Mouse (Mus musculus): Measurements from ENCODE around the gene Pank2. TPM values are rescaled to one million over a fixed set of nuclear protein-coding genes. Genes with fewer than 3 reads are reported as not detected.
"Not testable (repeated sequence)": the region's sequence is repeated elsewhere in the genome, so short reads cannot be mapped to it uniquely, and the experiment has no call there.

Pank2 gene
- polyA plus RNA-seq, 1 experiment from 2014 or later = 20.3 TPM

DNA sequence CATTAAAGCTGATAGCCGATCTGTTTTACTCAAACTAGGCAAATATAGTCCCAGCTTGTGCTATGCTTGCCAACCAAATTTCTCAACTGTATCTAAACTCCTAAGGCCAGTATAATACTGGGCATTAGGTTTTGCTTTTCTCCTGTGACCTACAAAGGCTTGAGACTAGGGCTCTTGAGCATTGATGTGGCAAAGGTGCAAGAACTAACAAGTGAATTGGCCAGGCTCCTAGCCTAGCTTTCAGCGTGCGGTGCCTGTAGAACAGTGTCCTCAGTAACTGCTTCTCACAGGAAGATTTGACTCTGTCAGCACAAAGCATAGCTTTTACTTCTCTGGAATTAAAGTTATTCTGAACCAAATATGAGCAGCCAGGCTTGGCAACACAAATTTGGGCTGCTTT lies 13.2 kb downstream of the Pank2 start:
- no peaks in the 10 kb centered on the region for H3K4me1 ChIP-seq (ENCODE audit: control insufficient read depth, insufficient read depth, low read length)
- H3K27me3 ChIP-seq (ENCODE audit: control insufficient read depth, insufficient read depth, low read depth, low read length) = no peaks in the 10 kb centered on the region
- peaks cover 24% of the 10 kb centered on the region for H3K36me3 ChIP-seq (ENCODE audit: control insufficient read depth, insufficient read depth, low read length)
- H3K4me3 ChIP-seq (ENCODE audit: low read depth, low read length) = no peak overlapping the region
- WGBS = 94% methylated on average over 3 of the region's 3 CpGs
- ATAC-seq = no peak
- no peak overlapping the region for H3K9ac ChIP-seq (ENCODE audit: low read depth, low read length)
- H3K27ac ChIP-seq (ENCODE audit: low read length) = no peak overlapping the region
- no peak overlapping the region for H3K4me2 ChIP-seq (ENCODE audit: low read length)
- H3K9me3 ChIP-seq (replicated peaks; ENCODE audit: control insufficient read depth, low read length, poor library complexity, severe bottlenecking) = no peaks in the 10 kb centered on the region

DNA sequence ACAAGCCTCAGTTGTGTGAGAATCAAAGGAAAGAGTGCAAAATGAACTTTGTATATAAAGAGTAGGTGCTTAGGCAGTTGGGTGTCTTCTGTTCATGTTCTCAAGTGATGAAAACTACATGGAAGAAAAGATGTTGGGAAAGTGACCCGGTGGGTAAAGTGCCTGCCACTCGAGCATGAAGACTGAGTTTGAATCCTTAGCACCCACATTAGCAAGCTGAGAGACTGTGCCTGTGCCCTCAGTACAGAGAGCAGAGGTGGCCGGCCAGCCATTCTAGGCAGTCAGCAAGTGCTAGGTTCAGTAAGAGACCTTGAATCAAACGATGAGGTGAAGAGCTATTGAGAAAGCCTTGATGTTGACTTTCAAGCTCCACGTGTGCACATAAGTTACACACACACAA lies 14.4 kb downstream of the Pank2 start:
- Histone ChIP-seq H3K27me3 (ENCODE audit: control insufficient read depth, insufficient read depth, low read depth, low read length) (no peaks in the 10 kb centered on the region), H3K4me2 (ENCODE audit: low read length) (no peak overlapping the region), H3K4me1 (ENCODE audit: control insufficient read depth, insufficient read depth, low read length) (no peaks in the 10 kb centered on the region), H3K36me3 (ENCODE audit: control insufficient read depth, insufficient read depth, low read length) (peaks cover 24% of the 10 kb centered on the region), H3K27ac (ENCODE audit: low read length) (no peak overlapping the region), H3K9me3 (replicated peaks; ENCODE audit: control insufficient read depth, low read length, poor library complexity, severe bottlenecking) (no peaks in the 10 kb centered on the region), H3K4me3 (ENCODE audit: low read depth, low read length) (no peak overlapping the region), H3K9ac (ENCODE audit: low read depth, low read length) (no peak overlapping the region)
- ATAC-seq = no peak
- WGBS = 93% methylated on average over 5 of the region's 5 CpGs

DNA sequence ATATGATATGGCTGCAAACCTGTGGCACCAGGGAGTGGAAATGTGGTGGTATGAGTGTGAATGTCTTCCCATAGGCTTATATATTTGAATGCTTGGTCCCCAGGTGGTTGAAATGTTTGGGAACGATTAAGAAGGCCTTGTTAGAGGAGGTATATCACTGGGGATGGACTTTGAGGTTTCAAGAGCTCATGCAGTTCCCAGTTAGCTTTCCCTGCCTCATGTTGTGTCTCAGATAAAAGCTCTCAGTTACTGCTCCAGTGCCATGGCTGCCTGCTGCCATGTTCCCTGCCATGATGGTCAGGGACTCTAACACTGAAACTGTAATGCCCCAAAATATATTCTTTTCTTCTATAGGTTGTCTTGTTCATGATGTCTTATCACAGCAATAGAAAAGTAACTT lies 19.3 kb downstream of the Pank2 start:
- peaks cover 9% of the 10 kb centered on the region for H3K36me3 ChIP-seq (ENCODE audit: control insufficient read depth, insufficient read depth, low read length)
- 77% methylated on average over 1 of the region's 1 CpGs for WGBS

DNA sequence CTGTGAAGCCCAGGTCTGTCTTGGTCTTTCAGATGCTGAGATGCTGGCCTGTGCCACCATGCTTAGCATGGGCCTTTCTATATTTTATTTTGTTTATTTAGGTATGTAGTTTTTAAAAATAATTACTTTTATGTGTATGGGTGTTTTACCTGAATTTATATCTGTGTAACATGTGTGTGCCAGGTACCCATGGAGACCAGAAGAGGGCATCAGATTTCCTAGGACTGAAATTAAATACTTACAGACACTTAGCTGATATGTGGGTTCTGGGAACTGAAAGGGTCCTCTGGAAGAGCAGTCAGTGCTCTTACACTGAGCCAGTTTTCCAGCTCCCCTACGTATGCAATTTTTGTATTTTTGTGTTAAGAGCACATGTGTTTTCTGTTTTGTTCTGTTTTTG lies 24.0 kb downstream of the Pank2 start:
- H3K9me3 ChIP-seq (replicated peaks; ENCODE audit: control insufficient read depth, low read length, poor library complexity, severe bottlenecking) = no peaks in the 10 kb centered on the region
- no peak overlapping the region for H3K4me2 ChIP-seq (ENCODE audit: low read length)
- no peak overlapping the region for H3K27ac ChIP-seq (ENCODE audit: low read length)
- H3K9ac ChIP-seq (ENCODE audit: low read depth, low read length) = no peak overlapping the region
- no peaks in the 10 kb centered on the region for H3K27me3 ChIP-seq (ENCODE audit: control insufficient read depth, insufficient read depth, low read depth, low read length)
- ATAC-seq = no peak
- peaks cover 12% of the 10 kb centered on the region for H3K36me3 ChIP-seq (ENCODE audit: control insufficient read depth, insufficient read depth, low read length)
- 100% methylated on average over 1 of the region's 1 CpGs for WGBS
- no peaks in the 10 kb centered on the region for H3K4me1 ChIP-seq (ENCODE audit: control insufficient read depth, insufficient read depth, low read length)
- no peak overlapping the region for H3K4me3 ChIP-seq (ENCODE audit: low read depth, low read length)

More for the DNA sequence above, 19.3 kb downstream of the Pank2 start:
- Histone ChIP-seq H3K4me2 (ENCODE audit: low read length) (no peak overlapping the region), H3K27ac (ENCODE audit: low read length) (no peak overlapping the region), H3K4me3 (ENCODE audit: low read depth, low read length) (no peak overlapping the region), H3K9ac (ENCODE audit: low read depth, low read length) (no peak overlapping the region), H3K9me3 (replicated peaks; ENCODE audit: control insufficient read depth, low read length, poor library complexity, severe bottlenecking) (no peaks in the 10 kb centered on the region), H3K4me1 (ENCODE audit: control insufficient read depth, insufficient read depth, low read length) (no peaks in the 10 kb centered on the region), H3K27me3 (ENCODE audit: control insufficient read depth, insufficient read depth, low read depth, low read length) (no peaks in the 10 kb centered on the region)
- ATAC-seq = no peak

DNA sequence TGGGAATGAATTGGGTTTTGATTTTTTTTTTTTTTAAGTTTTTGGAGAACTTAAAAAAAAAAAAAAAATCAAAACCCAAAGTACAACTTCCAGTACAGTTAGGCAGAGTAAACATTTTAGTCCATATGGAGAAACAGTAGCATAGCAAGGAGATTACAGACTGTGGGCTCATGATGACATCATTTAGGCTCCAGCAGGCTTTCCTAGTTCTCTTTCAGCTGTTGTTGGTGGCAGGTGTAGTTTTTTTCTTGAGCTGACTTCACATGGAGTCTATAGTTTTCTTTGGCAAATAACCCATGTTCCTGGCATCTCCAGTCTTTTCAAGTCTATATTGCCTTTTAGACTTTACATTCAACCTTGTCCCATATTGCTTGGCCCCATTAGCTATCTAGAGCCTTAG lies 28.4 kb downstream of the Pank2 start:
- Histone ChIP-seq H3K36me3 (ENCODE audit: control insufficient read depth, insufficient read depth, low read length) (peaks cover 20% of the 10 kb centered on the region), H3K27ac (ENCODE audit: low read length) (no peak overlapping the region), H3K27me3 (ENCODE audit: control insufficient read depth, insufficient read depth, low read depth, low read length) (no peaks in the 10 kb centered on the region), H3K4me3 (ENCODE audit: low read depth, low read length) (no peak overlapping the region), H3K9ac (ENCODE audit: low read depth, low read length) (no peak overlapping the region), H3K4me1 (ENCODE audit: control insufficient read depth, insufficient read depth, low read length) (no peaks in the 10 kb centered on the region), H3K4me2 (ENCODE audit: low read length) (no peak overlapping the region), H3K9me3 (replicated peaks; ENCODE audit: control insufficient read depth, low read length, poor library complexity, severe bottlenecking) (no peaks in the 10 kb centered on the region)
- ATAC-seq = no peak

DNA sequence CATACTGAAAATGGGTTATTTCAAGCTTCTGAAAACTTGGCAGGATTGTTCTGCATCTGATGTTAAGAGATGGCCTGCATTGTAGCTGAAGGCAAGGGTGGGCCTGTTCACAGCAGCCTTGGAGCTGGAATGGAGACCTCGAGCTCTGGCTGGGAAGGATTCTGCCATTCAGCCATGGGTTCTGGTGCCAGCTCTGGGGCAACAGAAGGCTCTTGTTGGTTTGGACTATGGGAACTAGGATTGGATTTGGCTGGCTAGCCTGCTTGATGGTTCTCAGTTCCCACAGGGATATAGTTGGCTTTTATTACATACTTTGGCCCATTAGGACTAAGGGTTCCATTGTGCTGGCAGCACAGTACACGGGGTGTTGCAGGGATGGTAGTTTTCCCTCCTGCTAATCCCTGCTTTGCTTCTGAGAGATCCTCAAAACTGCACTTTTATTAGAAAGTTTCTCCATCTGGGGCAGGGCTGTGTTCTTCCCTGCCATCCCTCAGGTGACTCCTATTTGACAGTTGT lies 34.5 kb downstream of the Pank2 start:
- 91% methylated on average over 2 of the region's 2 CpGs for WGBS
- Histone ChIP-seq H3K4me1 (ENCODE audit: control insufficient read depth, insufficient read depth, low read length) (0 out of 2 replicates have a peak, but pooled peaks cover 4% of the 10 kb centered on the region), H3K27ac (ENCODE audit: low read length) (no peak overlapping the region), H3K4me3 (ENCODE audit: low read depth, low read length) (no peak overlapping the region), H3K4me2 (ENCODE audit: low read length) (no peak overlapping the region), H3K27me3 (ENCODE audit: control insufficient read depth, insufficient read depth, low read depth, low read length) (no peaks in the 10 kb centered on the region), H3K9me3 (replicated peaks; ENCODE audit: control insufficient read depth, low read length, poor library complexity, severe bottlenecking) (no peaks in the 10 kb centered on the region), H3K9ac (ENCODE audit: low read depth, low read length) (no peak overlapping the region), H3K36me3 (ENCODE audit: control insufficient read depth, insufficient read depth, low read length) (peaks cover 20% of the 10 kb centered on the region; the same call in 1 of the 2 replicates)
- ATAC-seq = peak; percentile 15; the same call in 1 of the 2 replicates

DNA sequence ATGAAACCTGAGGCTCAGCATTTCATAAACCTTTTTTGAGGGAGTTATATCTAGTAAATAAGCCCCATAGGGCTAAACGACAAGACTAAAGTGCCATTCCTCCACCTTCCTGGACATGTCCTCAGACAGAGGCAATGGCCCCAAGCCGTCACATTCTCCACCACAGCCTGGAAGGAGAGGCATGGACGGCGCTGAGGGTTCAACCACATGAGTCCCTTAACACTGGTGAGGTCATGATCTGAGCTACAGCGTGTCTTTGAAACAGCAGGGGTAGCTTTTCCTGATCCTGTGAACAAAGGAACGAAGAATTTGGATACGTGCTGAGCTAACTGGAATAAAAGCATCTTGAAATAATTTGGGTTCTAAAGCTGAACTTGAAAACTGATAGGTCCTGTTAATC lies 36.4 kb downstream of the Pank2 start:
- H3K27ac ChIP-seq (ENCODE audit: low read length); H3K4me1 ChIP-seq (ENCODE audit: control insufficient read depth, insufficient read depth, low read length); H3K4me2 ChIP-seq (ENCODE audit: low read length); H3K9ac ChIP-seq (ENCODE audit: low read depth, low read length); H3K4me3 ChIP-seq (ENCODE audit: low read depth, low read length); ATAC-seq; H3K27me3 ChIP-seq (ENCODE audit: control insufficient read depth, insufficient read depth, low read depth, low read length); H3K9me3 ChIP-seq (replicated peaks; ENCODE audit: control insufficient read depth, low read length, poor library complexity, severe bottlenecking): not testable (repeated sequence)
- peaks cover 28% of the 10 kb centered on the region for H3K36me3 ChIP-seq (ENCODE audit: control insufficient read depth, insufficient read depth, low read length)
- WGBS = 39% methylated on average over 7 of the region's 7 CpGs

DNA sequence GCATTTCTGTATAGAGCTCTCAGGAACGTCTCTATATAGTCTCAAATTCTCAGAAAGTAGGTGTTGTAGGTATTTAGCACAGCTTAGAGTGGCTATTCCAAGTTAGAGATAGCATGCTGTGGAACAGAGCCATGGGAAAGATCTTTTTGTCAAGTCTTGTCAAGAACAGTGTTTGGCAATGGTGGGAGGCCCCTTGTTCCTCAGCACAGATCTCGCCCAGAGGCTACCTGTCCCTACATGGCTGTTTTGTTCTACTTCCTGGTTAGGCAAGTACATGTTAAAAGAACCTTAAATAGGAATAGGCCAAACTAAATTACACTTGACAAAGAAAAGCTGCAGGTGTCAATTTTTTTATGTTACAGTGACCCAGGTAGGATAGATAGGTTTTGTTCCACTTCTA lies 38.2 kb downstream of the Pank2 start:
- Histone ChIP-seq H3K4me3 (ENCODE audit: low read depth, low read length) (no peak overlapping the region), H3K27ac (ENCODE audit: low read length) (no peak overlapping the region), H3K4me1 (ENCODE audit: control insufficient read depth, insufficient read depth, low read length) (0 out of 2 replicates have a peak, but pooled peaks cover 4% of the 10 kb centered on the region), H3K9me3 (replicated peaks; ENCODE audit: control insufficient read depth, low read length, poor library complexity, severe bottlenecking) (no peaks in the 10 kb centered on the region), H3K4me2 (ENCODE audit: low read length) (no peak overlapping the region), H3K9ac (ENCODE audit: low read depth, low read length) (no peak overlapping the region), H3K36me3 (ENCODE audit: control insufficient read depth, insufficient read depth, low read length) (peaks cover 33% of the 10 kb centered on the region), H3K27me3 (ENCODE audit: control insufficient read depth, insufficient read depth, low read depth, low read length) (no peaks in the 10 kb centered on the region)
- no peak for ATAC-seq
- WGBS = 88% methylated on average over 2 of the region's 2 CpGs

DNA sequence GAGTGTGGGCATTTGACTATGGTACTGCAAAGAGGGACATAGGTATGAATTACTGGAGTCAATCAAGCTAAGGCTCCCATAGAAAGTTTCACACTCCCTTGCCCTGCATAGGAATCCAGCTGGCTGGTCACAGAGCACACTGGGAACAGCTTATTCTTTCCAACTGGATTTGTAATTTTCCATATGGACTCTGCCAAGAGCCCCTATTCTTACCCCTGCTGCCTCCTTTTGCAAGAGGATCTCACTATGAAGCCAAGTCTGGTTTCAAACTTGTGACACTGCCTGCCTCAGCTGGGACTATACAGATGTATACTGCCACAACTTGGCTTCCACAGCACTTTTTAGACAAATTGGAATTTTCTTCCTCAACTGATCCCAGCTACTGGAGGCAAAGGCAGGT lies 39.3 kb downstream of the Pank2 start:
- Histone ChIP-seq H3K27ac (ENCODE audit: low read length) (no peak overlapping the region), H3K4me1 (ENCODE audit: control insufficient read depth, insufficient read depth, low read length) (0 out of 2 replicates have a peak, but pooled peaks cover 4% of the 10 kb centered on the region), H3K9me3 (replicated peaks; ENCODE audit: control insufficient read depth, low read length, poor library complexity, severe bottlenecking) (no peaks in the 10 kb centered on the region), H3K27me3 (ENCODE audit: control insufficient read depth, insufficient read depth, low read depth, low read length) (no peaks in the 10 kb centered on the region), H3K9ac (ENCODE audit: low read depth, low read length) (no peak overlapping the region), H3K36me3 (ENCODE audit: control insufficient read depth, insufficient read depth, low read length) (peaks cover 28% of the 10 kb centered on the region), H3K4me2 (ENCODE audit: low read length) (no peak overlapping the region), H3K4me3 (ENCODE audit: low read depth, low read length) (no peak overlapping the region)
- ATAC-seq = no peak
